Mouse (Mus musculus) inflammation-experienced regulatory T-cells, adult 6 months (primary cell): ENCODE results near the gene Gm21083. TPM values are rescaled to one million over a fixed set of nuclear protein-coding genes. Genes with fewer than 3 reads are reported as not detected.
"Not testable (repeated sequence)": the region's sequence is repeated elsewhere in the genome, so short reads cannot be mapped to it uniquely, and the experiment has no call there.

Source experiments
- ATAC-seq: one replicate; pipeline ENCODE4 v1.8.0; 2017
- polyA plus RNA-seq, 3 experiments: library from polyadenylated mRNA; unstranded; fragments of 100-300 nt; shearing (Covaris generic); gene quantifications; one replicate each; pipeline ENCODE4 v1.2.1; 2017

The Gm21083 gene
- polyA plus RNA-seq, 3 experiments from 2014 or later: not detected

- not testable (repeated sequence) for ATAC-seq
These were observed 52.9 kb downstream of the Gm21083 start for GRCm38 (mm10) chr5:15630068-15630467.

Other genes starting within 250 kb of the Gm21083 start
- under 1 TPM in 1 of 3 experiments, not detected in 2; 0.47 TPM for gene Gm21149, start 100.8 kb upstream of the Gm21083 start, polyA plus RNA-seq
- not detected for gene Gm21190, start 48.1 kb upstream of the Gm21083 start, polyA plus RNA-seq
- gene Speer4d, start 41.7 kb downstream of the Gm21083 start, polyA plus RNA-seq: not detected
- gene 4930572O03Rik, start 79.7 kb downstream of the Gm21083 start, polyA plus RNA-seq: not detected
- gene Speer4c, start 136.9 kb downstream of the Gm21083 start, polyA plus RNA-seq: not detected